Mouse (Mus musculus) CH12.LX (cell line): ENCODE results near the gene Ncoa3.

ENCODE experiments used
- CHD1 ChIP-seq: IDR thresholded peaks from 2 replicates; pipeline ENCODE4 v1.6.1; 2012; ENCODE audit warnings: low read depth, low read length, improper control_type of control experiment, inconsistent platforms
- CTCF ChIP-seq, 2 experiments: IDR thresholded peaks in 1 of 2; conservative IDR thresholded peaks in 1 of 2; 2 replicates each; pipeline ENCODE4 v1.5.1; 2011 to 2012; ENCODE audit warnings: low read depth in 2 of 2, low read length in 2 of 2, improper control_type of control experiment in 1 of 2, inconsistent platforms in 1 of 2, mild to moderate bottlenecking in 1 of 2, moderate library complexity in 1 of 2
- EP300 ChIP-seq: IDR thresholded peaks from 2 replicates; pipeline ENCODE4 v1.6.1; 2011; ENCODE audit warnings: low read length, improper control_type of control experiment
- ETS1 ChIP-seq: conservative IDR thresholded peaks from 2 replicates; pipeline ENCODE4 v1.6.1; 2012; ENCODE audit warnings: low read depth, mild to moderate bottlenecking, inconsistent platforms, low read length, improper control_type of control experiment, moderate library complexity
- KAT2A ChIP-seq: IDR thresholded peaks from 2 replicates; pipeline ENCODE4 v1.6.1; 2012; ENCODE audit warnings: low read length, improper control_type of control experiment, inconsistent platforms; ENCODE audit not compliant: insufficient replicate concordance
- MAX ChIP-seq: IDR thresholded peaks from 2 replicates; pipeline ENCODE4 v1.6.1; 2011; ENCODE audit warnings: low read length, improper control_type of control experiment
- POLR2A ChIP-seq: IDR thresholded peaks from 2 replicates; pipeline ENCODE4 v1.6.1; 2011; ENCODE audit warnings: low read depth, mild to moderate bottlenecking, improper control_type of control experiment, low read length
- RCOR1 ChIP-seq: conservative IDR thresholded peaks from 2 replicates; pipeline ENCODE4 v1.6.1; 2012; ENCODE audit warnings: low read depth, mild to moderate bottlenecking, inconsistent platforms, low read length, improper control_type of control experiment
- SIN3A ChIP-seq: IDR thresholded peaks from 2 replicates; pipeline ENCODE4 v1.6.1; 2012; ENCODE audit warnings: low read length, improper control_type of control experiment, inconsistent platforms
- USF2 ChIP-seq: conservative IDR thresholded peaks from 2 replicates; pipeline ENCODE4 v1.6.1; 2011; ENCODE audit warnings: low read depth, low read length, improper control_type of control experiment

- TF ChIP-seq KAT2A (no peak), EP300 (no peak), CHD1 (no peak), CTCF (conservative IDR thresholded peaks at IDR 0.05 in 1 of 2, IDR thresholded peaks at IDR 0.05 in 1 of 2; ENCODE audit: low read depth in 2 of 2, low read length in 2 of 2) (no peak), SIN3A (no peak), POLR2A (no peak), MAX (no peak), ETS1 (no peak), RCOR1 (no peak), USF2 (no peak)
Measured at GRCm38 (mm10) chr2:166018769-166019168, 26.3 kb downstream of the Ncoa3 start.
